Mouse (Mus musculus): ENCODE measurements around the gene Coro2a. TPM values are rescaled to one million over a fixed set of nuclear protein-coding genes. Genes with fewer than 3 reads are reported as not detected.

Coro2a gene
- total and polyA plus RNA-seq, 3 experiments, result 0.39 to 2.1 (median 0.43) TPM

DNA sequence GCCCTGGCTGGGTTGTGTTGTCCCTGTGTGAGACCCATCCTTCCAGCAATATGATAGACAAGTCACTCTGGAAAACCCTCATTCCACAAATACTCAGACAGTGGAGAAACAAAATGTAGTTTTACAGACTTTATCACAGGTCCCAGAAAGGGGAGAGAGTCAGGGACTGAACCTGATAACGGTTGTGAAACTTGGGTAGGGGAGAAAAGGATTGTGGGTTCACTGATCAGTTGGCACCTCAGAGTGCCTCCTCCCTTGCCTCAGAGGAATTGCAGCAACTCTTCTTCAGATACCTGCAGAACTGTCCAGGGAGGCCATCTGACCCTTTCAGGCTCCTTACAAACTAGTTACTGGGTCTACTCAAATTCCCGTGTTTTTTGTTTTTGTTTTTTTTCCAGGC lies 30.5 kb upstream of the Coro2a start:
- TF ChIP-seq CTCF (IDR thresholded peaks at IDR 0.05) (no peak), POLR2A (IDR thresholded peaks at IDR 0.05; ENCODE audit: insufficient read depth, low read depth, low read length) (no peak), EP300 (IDR thresholded peaks at IDR 0.05; ENCODE audit: insufficient read depth, low read depth, low read length) (no peak)
- no peaks in the 10 kb centered on the region for H3K79me2 ChIP-seq (replicated peaks; ENCODE audit: control insufficient read depth, insufficient read depth, low read length)
- no peaks in the 10 kb centered on the region for H3K27me3 ChIP-seq (ENCODE audit: control insufficient read depth, insufficient read depth, low read length)
- no peak for DNase-seq
- intact Hi-C loops (cut with DNase I), result no loop called here
- H3K27ac ChIP-seq, result no peak overlapping the region
- H3K36me3 ChIP-seq (ENCODE audit: control insufficient read depth, insufficient read depth, low read length), result no peaks in the 10 kb centered on the region
- no peaks in the 10 kb centered on the region for H3K4me1 ChIP-seq (ENCODE audit: control insufficient read depth, insufficient read depth, low read length)
- H3K4me3 ChIP-seq, result no peak overlapping the region
- H3K9ac ChIP-seq (ENCODE audit: low read depth, low read length), result no peak overlapping the region
- WGBS, result 53% methylated on average over 2 of the region's 2 CpGs

GRCm38 (mm10) chr4:46630390-46630789 lies 28.4 kb upstream of the Coro2a start:
- DNase-seq, result peak in 1 of 2 experiments; percentile 17

GRCm38 (mm10) chr4:46628873-46629272 lies 26.9 kb upstream of the Coro2a start:
- DNase-seq, result no peak
- no peak overlapping the region for H3K4me3 ChIP-seq
- no peaks in the 10 kb centered on the region for H3K36me3 ChIP-seq (ENCODE audit: control insufficient read depth, insufficient read depth, low read length)
- H3K27ac ChIP-seq, result no peak overlapping the region
- WGBS, result 56% methylated on average over 9 of the region's 9 CpGs
- TF ChIP-seq EP300 (IDR thresholded peaks at IDR 0.05; ENCODE audit: insufficient read depth, low read depth, low read length), result no peak
- no peaks in the 10 kb centered on the region for H3K79me2 ChIP-seq (replicated peaks; ENCODE audit: control insufficient read depth, insufficient read depth, low read length)
- H3K9ac ChIP-seq (ENCODE audit: low read depth, low read length), result no peak overlapping the region
- H3K4me1 ChIP-seq (ENCODE audit: control insufficient read depth, insufficient read depth, low read length), result no peaks in the 10 kb centered on the region
- no peaks in the 10 kb centered on the region for H3K27me3 ChIP-seq (ENCODE audit: control insufficient read depth, insufficient read depth, low read length)
- intact Hi-C loops (cut with DNase I), result no loop called here

More at GRCm38 (mm10) chr4:46630390-46630789, 28.4 kb upstream of the Coro2a start:
- H3K79me2 ChIP-seq (replicated peaks; ENCODE audit: control insufficient read depth, insufficient read depth, low read length), result no peaks in the 10 kb centered on the region
- H3K27ac ChIP-seq, result no peak overlapping the region
- H3K27me3 ChIP-seq (ENCODE audit: control insufficient read depth, insufficient read depth, low read length), result no peaks in the 10 kb centered on the region
- no peaks in the 10 kb centered on the region for H3K4me1 ChIP-seq (ENCODE audit: control insufficient read depth, insufficient read depth, low read length)
- H3K9ac ChIP-seq (ENCODE audit: low read depth, low read length), result no peak overlapping the region
- intact Hi-C loops (cut with DNase I), result no loop called here
- 52% methylated on average over 9 of the region's 9 CpGs for WGBS
- TF ChIP-seq POLR2A (IDR thresholded peaks at IDR 0.05; ENCODE audit: insufficient read depth, low read depth, low read length) (no peak), CTCF (IDR thresholded peaks at IDR 0.05) (peak; percentile 61), EP300 (IDR thresholded peaks at IDR 0.05; ENCODE audit: insufficient read depth, low read depth, low read length) (no peak)
- H3K4me3 ChIP-seq, result no peak overlapping the region
- no peaks in the 10 kb centered on the region for H3K36me3 ChIP-seq (ENCODE audit: control insufficient read depth, insufficient read depth, low read length)

- WGBS, result 83% methylated on average over 11 of the region's 11 CpGs
- Histone ChIP-seq H3K36me3 (ENCODE audit: control insufficient read depth, insufficient read depth, low read length) (no peaks in the 10 kb centered on the region), H3K27me3 (ENCODE audit: control insufficient read depth, insufficient read depth, low read length) (no peaks in the 10 kb centered on the region), H3K27ac (no peak overlapping the region), H3K4me1 (ENCODE audit: control insufficient read depth, insufficient read depth, low read length) (no peaks in the 10 kb centered on the region), H3K79me2 (replicated peaks; ENCODE audit: control insufficient read depth, insufficient read depth, low read length) (no peaks in the 10 kb centered on the region), H3K4me3 (no peak overlapping the region), H3K9ac (ENCODE audit: low read depth, low read length) (no peak overlapping the region)
- TF ChIP-seq CTCF (IDR thresholded peaks at IDR 0.05), result no peak
- TF ChIP-seq POLR2A (IDR thresholded peaks at IDR 0.05; ENCODE audit: insufficient read depth, low read depth, low read length), result no peak
- TF ChIP-seq EP300 (IDR thresholded peaks at IDR 0.05; ENCODE audit: insufficient read depth, low read depth, low read length), result no peak
- intact Hi-C loops (cut with DNase I), result no loop called here
- no peak for DNase-seq
Measured at GRCm38 (mm10) chr4:46628081-46628480, 26.1 kb upstream of the Coro2a start.

DNA sequence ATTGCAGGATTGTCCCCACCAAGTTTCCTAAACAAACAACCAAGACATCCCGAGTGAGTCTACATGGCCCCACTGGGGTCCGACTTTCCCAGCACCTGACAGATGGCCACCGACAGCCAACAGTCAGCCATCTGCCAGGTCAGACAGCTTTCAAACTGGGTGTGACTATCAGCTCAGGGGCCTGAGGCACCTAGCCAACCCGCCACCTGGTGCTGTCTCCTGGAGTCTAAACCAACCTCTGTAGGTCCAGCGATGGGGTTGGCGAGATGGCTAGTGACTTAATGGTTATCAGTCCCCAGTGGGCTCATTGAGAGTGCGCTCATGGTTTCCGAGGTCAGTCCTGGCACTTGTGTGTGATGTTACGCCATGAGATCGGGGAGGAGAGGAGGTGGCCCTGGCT lies 23.1 kb upstream of the Coro2a start:
- H3K27ac ChIP-seq, result no peak overlapping the region
- no peak for TF ChIP-seq POLR2A (IDR thresholded peaks at IDR 0.05; ENCODE audit: insufficient read depth, low read depth, low read length)
- TF ChIP-seq EP300 (IDR thresholded peaks at IDR 0.05; ENCODE audit: insufficient read depth, low read depth, low read length), result no peak
- no peak for TF ChIP-seq CTCF (IDR thresholded peaks at IDR 0.05)
- no peaks in the 10 kb centered on the region for H3K79me2 ChIP-seq (replicated peaks; ENCODE audit: control insufficient read depth, insufficient read depth, low read length)
- H3K4me1 ChIP-seq (ENCODE audit: control insufficient read depth, insufficient read depth, low read length), result no peaks in the 10 kb centered on the region
- DNase-seq, result no peak
- H3K27me3 ChIP-seq (ENCODE audit: control insufficient read depth, insufficient read depth, low read length), result no peaks in the 10 kb centered on the region
- WGBS, result 78% methylated on average over 10 of the region's 10 CpGs
- H3K4me3 ChIP-seq, result no peak overlapping the region
- H3K36me3 ChIP-seq (ENCODE audit: control insufficient read depth, insufficient read depth, low read length), result no peaks in the 10 kb centered on the region
- intact Hi-C loops (cut with DNase I), result no loop called here
- no peak overlapping the region for H3K9ac ChIP-seq (ENCODE audit: low read depth, low read length)

DNA sequence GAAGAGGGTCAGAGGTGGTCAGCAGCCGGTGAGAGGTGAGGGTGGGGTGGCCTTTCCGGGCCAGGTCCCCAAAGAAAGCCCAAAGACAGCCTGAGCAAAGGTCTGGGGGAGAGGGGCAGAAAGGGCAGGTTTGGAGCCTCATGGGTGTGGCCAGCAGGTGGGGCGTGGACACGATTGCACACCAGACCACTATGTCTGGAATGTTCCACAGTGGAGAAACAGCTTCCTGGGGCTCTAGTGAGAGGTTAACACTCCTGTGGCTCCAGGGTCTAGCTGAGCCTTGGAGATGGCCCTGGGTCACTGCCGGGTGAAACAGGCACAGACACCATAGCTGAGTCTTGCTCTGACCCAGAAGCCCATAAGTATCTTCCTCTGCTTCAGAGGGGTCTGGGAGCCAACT lies 21.0 kb upstream of the Coro2a start:
- Histone ChIP-seq H3K27ac (no peak overlapping the region), H3K27me3 (ENCODE audit: control insufficient read depth, insufficient read depth, low read length) (no peaks in the 10 kb centered on the region), H3K36me3 (ENCODE audit: control insufficient read depth, insufficient read depth, low read length) (no peaks in the 10 kb centered on the region), H3K79me2 (replicated peaks; ENCODE audit: control insufficient read depth, insufficient read depth, low read length) (no peaks in the 10 kb centered on the region), H3K4me1 (ENCODE audit: control insufficient read depth, insufficient read depth, low read length) (no peaks in the 10 kb centered on the region), H3K9ac (ENCODE audit: low read depth, low read length) (no peak overlapping the region), H3K4me3 (no peak overlapping the region)
- WGBS, result 76% methylated on average over 5 of the region's 5 CpGs
- DNase-seq, result no peak
- intact Hi-C loops (cut with DNase I), result no loop called here
- TF ChIP-seq EP300 (IDR thresholded peaks at IDR 0.05; ENCODE audit: insufficient read depth, low read depth, low read length), result no peak
- TF ChIP-seq POLR2A (IDR thresholded peaks at IDR 0.05; ENCODE audit: insufficient read depth, low read depth, low read length), result no peak
- TF ChIP-seq CTCF (IDR thresholded peaks at IDR 0.05), result no peak

Measured in heart, adult 2 months (tissue).